Mouse (Mus musculus) kidney, embryonic 16.5 days (tissue): Measurements from ENCODE around the gene Soat1. TPM values are rescaled to one million over a fixed set of nuclear protein-coding genes. Genes with fewer than 3 reads are reported as not detected.

ENCODE experiments used
- ATAC-seq: fragments of 200-750 bp; cut with Nextera tagmentation; 2 replicates; pipeline ENCODE4 v1.8.0; 2017; ENCODE audit warnings: moderate TSS enrichment; ENCODE audit not compliant: low FRiP score, low TSS enrichment
- H3K27ac ChIP-seq: fragments of 300-500 bp; sonication (generic); 2 replicates; pipeline ENCODE4 v1.5.1; 2014; ENCODE audit warnings: low read length
- H3K27me3 ChIP-seq: fragments of 300-500 bp; sonication (generic); 2 replicates; pipeline ENCODE4 v1.6.1; 2014; ENCODE audit warnings: low read length, control low read depth, mixed read lengths; ENCODE audit not compliant: insufficient read depth
- H3K36me3 ChIP-seq: fragments of 300-500 bp; sonication (generic); 2 replicates; pipeline ENCODE4 v1.6.1; 2014; ENCODE audit warnings: low read length, control low read depth, mixed read lengths; ENCODE audit not compliant: insufficient read depth
- H3K4me1 ChIP-seq: fragments of 300-500 bp; sonication (generic); 2 replicates; pipeline ENCODE4 v1.6.1; 2014; ENCODE audit warnings: low read length, control low read depth, mixed read lengths; ENCODE audit not compliant: insufficient read depth
- H3K4me2 ChIP-seq: fragments of 300-500 bp; sonication (generic); replicated peaks from 2 replicates; pipeline ENCODE4 v1.6.1; 2014; ENCODE audit warnings: low read depth, low read length
- H3K4me3 ChIP-seq: fragments of 300-500 bp; sonication (generic); 2 replicates; pipeline ENCODE4 v1.5.1; 2014; ENCODE audit warnings: mild to moderate bottlenecking, low read length
- H3K9ac ChIP-seq: fragments of 300-500 bp; sonication (generic); replicated peaks from 2 replicates; pipeline ENCODE4 v1.6.1; 2014; ENCODE audit warnings: low read length
- H3K9me3 ChIP-seq: fragments of 300-500 bp; sonication (generic); 2 replicates; pipeline ENCODE4 v1.6.1; 2016; ENCODE audit warnings: low read length, control low read depth
- WGBS: fragments of 180-500 bp; shearing (Covaris S2); extraction: QIAGEN DNeasy Blood & Tissue Kit; methylation state at CpG from one replicate; pipeline ENCODE4 v1.1.7; 2014; 5-methylcytosine and 5-hydroxymethylcytosine counted together
- polyA plus RNA-seq: library from polyadenylated mRNA; unstranded; fragments of >200 nt; fragmentation: Nextera tagmentation; extraction: Ambion mirVana; gene quantifications from 2 replicates; pipeline ENCODE4 v1.2.1, GENCODE M21; 2015

Soat1 gene
- polyA plus RNA-seq, 1 experiment from 2014 or later = 44.9 TPM

GRCm38 (mm10) chr1:156381217-156381616, 92.9 kb downstream of the Soat1 start:
- ATAC-seq = no peak
- 93% methylated on average over 3 of the region's 3 CpGs for WGBS
- Histone ChIP-seq H3K27me3 (no peaks in the 10 kb centered on the region), H3K27ac (no peak overlapping the region), H3K4me3 (no peak overlapping the region), H3K4me1 (no peaks in the 10 kb centered on the region), H3K9me3 (no peaks in the 10 kb centered on the region), H3K36me3 (no peaks in the 10 kb centered on the region), H3K9ac (no peak overlapping the region), H3K4me2 (no peak overlapping the region)

Other genes starting within 250 kb of the Soat1 start
- gene Tdrd5, start 170.7 kb downstream of the Soat1 start, polyA plus RNA-seq = 3.4 and 3.8 TPM in 2 replicates
- 45.4 and 53.3 TPM in 2 replicates for gene Nphs2, start 163.6 kb downstream of the Soat1 start, polyA plus RNA-seq
- gene Gm2000, start 108.3 kb downstream of the Soat1 start, polyA plus RNA-seq = 847 and 848 TPM in 2 replicates
- gene Axdnd1, start 53.2 kb downstream of the Soat1 start, polyA plus RNA-seq = 0.30 and 0.36 TPM in 2 replicates
- gene Gm10031, start 49.7 kb upstream of the Soat1 start, polyA plus RNA-seq = 0.35 and 1.3 TPM in 2 replicates
- gene Abl2, start 84.5 kb upstream of the Soat1 start, polyA plus RNA-seq = 4.0 and 5.0 TPM in 2 replicates
- gene Tor3a, start 200.0 kb upstream of the Soat1 start, polyA plus RNA-seq = 19.5 and 19.6 TPM in 2 replicates
- 29.8 and 36.6 TPM in 2 replicates for gene Fam20b, start 244.8 kb upstream of the Soat1 start, polyA plus RNA-seq